In the genomic region with DNA sequence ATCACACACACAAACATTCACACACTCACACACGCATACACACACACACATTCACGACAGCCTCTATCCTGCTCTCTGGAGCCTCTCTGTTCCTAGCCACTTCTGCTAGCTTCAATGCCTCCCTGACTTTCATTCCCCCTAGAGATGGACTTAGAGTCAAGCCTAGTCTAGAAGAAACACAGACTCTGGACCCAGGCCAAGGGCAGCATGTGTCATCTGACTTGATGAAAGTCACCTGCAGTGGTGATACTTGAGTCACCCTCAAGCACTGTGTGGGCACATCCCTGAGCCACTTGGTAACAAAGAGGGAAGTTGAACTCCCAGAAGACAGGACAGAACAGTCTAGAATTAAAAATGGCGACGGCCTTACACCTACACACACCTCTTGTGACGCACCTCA, we compare ENCODE assay signal across 23 mouse cellular contexts.
"Had no signal": no experiment of that assay in that cellular context is flagged by ENCODE, and none has a peak within 500 bp of the region (broad histone marks: within the 10 kb centered on the region; RNA-seq: fewer than 3 reads in every experiment).

No protein-coding gene starts in this region.

- H3K36me3 ChIP-seq: heart, embryonic 10.5 days; heart, embryonic 12.5 days; hindbrain, embryonic 10.5 days; hindbrain, embryonic 12.5 days; intestine, embryonic 15.5 days; limb, embryonic 13.5 days; limb, embryonic 15.5 days had no signal

- H3K4me3 ChIP-seq: gastrocnemius, adult 2 months; heart, embryonic 10.5 days; heart, embryonic 12.5 days; hindbrain, embryonic 10.5 days; hindbrain, embryonic 12.5 days; intestine, embryonic 15.5 days; limb, embryonic 13.5 days; limb, embryonic 15.5 days had no signal

- H3K27me3 ChIP-seq: hindbrain, embryonic 12.5 days; intestine, embryonic 15.5 days had no signal

- H3K9ac ChIP-seq: heart, embryonic 12.5 days; hindbrain, embryonic 12.5 days; hindbrain, embryonic 14.5 days; intestine, embryonic 15.5 days; limb, embryonic 13.5 days; limb, embryonic 15.5 days had no signal

- H3K9me3 ChIP-seq: heart, embryonic 10.5 days; heart, embryonic 12.5 days; hindbrain, embryonic 10.5 days; hindbrain, embryonic 12.5 days; intestine, embryonic 15.5 days; limb, embryonic 13.5 days; limb, embryonic 15.5 days had no signal

- H3K4me1 ChIP-seq: heart, embryonic 12.5 days had no signal

- DNase-seq: gastrocnemius, adult 2 months; gastrocnemius, postnatal 10 days; gastrocnemius, postnatal 25 days; heart, postnatal 4 days; kidney, adult 18-20 months; kidney, adult 8-10 months; kidney, postnatal 10 days; kidney, postnatal 25 days; kidney, postnatal 4 days; layer of hippocampus, adult 9-11 months; layer of hippocampus, postnatal 36 days; left cerebral cortex, postnatal 4 days had no signal

- ATAC-seq: hindbrain, embryonic 16.5 days; inflammation-experienced regulatory T-cells, adult 6 months; intestine, embryonic 15.5 days; intestine, postnatal 0 days had no signal

- H3K27ac ChIP-seq: gastrocnemius, adult 2 months; heart, embryonic 10.5 days; hindbrain, embryonic 10.5 days; hindbrain, embryonic 12.5 days; hindbrain, embryonic 14.5 days; intestine, embryonic 15.5 days; limb, embryonic 13.5 days; limb, embryonic 15.5 days had no signal

- H3K4me2 ChIP-seq: heart, embryonic 12.5 days; hindbrain, embryonic 12.5 days; hindbrain, embryonic 14.5 days; intestine, embryonic 15.5 days; limb, embryonic 13.5 days; limb, embryonic 15.5 days had no signal
